Mouse (Mus musculus): ENCODE results near the gene Ypel3.

DNA sequence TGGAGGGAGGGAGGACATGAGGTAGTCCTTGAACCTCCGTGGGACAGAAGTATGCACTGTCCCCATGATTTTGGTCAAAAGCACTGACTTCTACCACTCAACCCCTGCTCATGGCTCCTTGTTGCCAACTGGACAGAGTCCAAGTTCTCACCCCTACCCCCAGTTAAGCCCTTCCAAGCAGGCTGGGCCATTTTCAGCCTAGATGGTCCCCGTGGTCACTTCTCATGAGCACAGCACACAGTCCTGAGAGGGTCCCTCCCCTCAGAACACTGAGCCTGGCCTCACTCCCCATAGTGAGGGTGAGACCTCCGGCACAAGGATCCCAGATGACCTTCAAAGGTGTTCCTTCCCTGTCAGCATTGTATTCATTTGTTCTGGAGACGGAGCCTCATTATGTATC lies 12.4 kb downstream of the Ypel3 start:
- no peak for TF ChIP-seq POLR2A (IDR thresholded peaks at IDR 0.05; ENCODE audit: extremely low read depth, insufficient read depth, low read length)
- no peak for TF ChIP-seq CTCF (IDR thresholded peaks at IDR 0.05; ENCODE audit: extremely low read depth, insufficient read depth, low read length)
